Mouse (Mus musculus) thymus, adult 2 months (tissue): Measurements from ENCODE around the gene Cbx8. TPM values are rescaled to one million over a fixed set of nuclear protein-coding genes. Genes with fewer than 3 reads are reported as not detected.
A peak's percentile ranks its signal among the peaks of the same experiment; 100 is the strongest.

Source experiments
- DNase-seq: peaks from one replicate; pipeline ENCODE4 v3.0.0; 2021
- H3K27ac ChIP-seq: fragments of 200-500 bp; 2 replicates; pipeline ENCODE4 v1.5.1; 2012; ENCODE audit warnings: low read length, control low read depth; ENCODE audit not compliant: control insufficient read depth, insufficient read depth
- H3K27me3 ChIP-seq: fragments of 200-500 bp; 2 replicates; pipeline ENCODE4 v1.6.1; 2012; ENCODE audit warnings: mild to moderate bottlenecking, low read length, moderate library complexity, mixed read lengths; ENCODE audit not compliant: control insufficient read depth, insufficient read depth
- H3K36me3 ChIP-seq: fragments of 200-500 bp; 2 replicates; pipeline ENCODE4 v1.6.1; 2012; ENCODE audit warnings: mild to moderate bottlenecking, low read length, moderate library complexity; ENCODE audit not compliant: control insufficient read depth, insufficient read depth
- H3K4me1 ChIP-seq: fragments of 200-500 bp; replicated peaks from 2 replicates; pipeline ENCODE4 v1.6.1; 2012; ENCODE audit warnings: low read length; ENCODE audit not compliant: control insufficient read depth, insufficient read depth
- H3K4me3 ChIP-seq: fragments of 200-500 bp; 2 replicates; pipeline ENCODE4 v1.5.1; 2012; ENCODE audit warnings: mild to moderate bottlenecking, low read length, control low read depth, moderate library complexity; ENCODE audit not compliant: control insufficient read depth, insufficient read depth
- CTCF ChIP-seq: fragments of 200-500 bp; IDR thresholded peaks from 2 replicates; pipeline ENCODE4 v1.5.1; 2012; ENCODE audit warnings: mild to moderate bottlenecking, control low read depth, low read length, moderate library complexity, borderline replicate concordance; ENCODE audit not compliant: control insufficient read depth, poor library complexity, insufficient read depth; ENCODE audit errors: extremely low read depth
- POLR2A ChIP-seq: fragments of 200-500 bp; IDR thresholded peaks from 2 replicates; pipeline ENCODE4 v1.6.1; 2012; ENCODE audit warnings: mild to moderate bottlenecking, low read length, control low read depth, moderate library complexity; ENCODE audit not compliant: control insufficient read depth, poor library complexity, insufficient read depth; ENCODE audit errors: extremely low read depth
- WGBS: fragments of 180-500 bp; shearing (Covaris S2); methylation state at CpG from one replicate; pipeline ENCODE4 v1.1.7; 2018; 5-methylcytosine and 5-hydroxymethylcytosine counted together
- polyA plus RNA-seq: library from polyadenylated mRNA; depleted of rRNA; stranded (reverse); fragments of >200 nt; gene quantifications from 2 replicates; pipeline ENCODE4 v1.2.3, GENCODE M21; 2012; rRNA removed

The Cbx8 gene
- polyA plus RNA-seq: 8.1 and 8.2 TPM in 2 replicates

DNA sequence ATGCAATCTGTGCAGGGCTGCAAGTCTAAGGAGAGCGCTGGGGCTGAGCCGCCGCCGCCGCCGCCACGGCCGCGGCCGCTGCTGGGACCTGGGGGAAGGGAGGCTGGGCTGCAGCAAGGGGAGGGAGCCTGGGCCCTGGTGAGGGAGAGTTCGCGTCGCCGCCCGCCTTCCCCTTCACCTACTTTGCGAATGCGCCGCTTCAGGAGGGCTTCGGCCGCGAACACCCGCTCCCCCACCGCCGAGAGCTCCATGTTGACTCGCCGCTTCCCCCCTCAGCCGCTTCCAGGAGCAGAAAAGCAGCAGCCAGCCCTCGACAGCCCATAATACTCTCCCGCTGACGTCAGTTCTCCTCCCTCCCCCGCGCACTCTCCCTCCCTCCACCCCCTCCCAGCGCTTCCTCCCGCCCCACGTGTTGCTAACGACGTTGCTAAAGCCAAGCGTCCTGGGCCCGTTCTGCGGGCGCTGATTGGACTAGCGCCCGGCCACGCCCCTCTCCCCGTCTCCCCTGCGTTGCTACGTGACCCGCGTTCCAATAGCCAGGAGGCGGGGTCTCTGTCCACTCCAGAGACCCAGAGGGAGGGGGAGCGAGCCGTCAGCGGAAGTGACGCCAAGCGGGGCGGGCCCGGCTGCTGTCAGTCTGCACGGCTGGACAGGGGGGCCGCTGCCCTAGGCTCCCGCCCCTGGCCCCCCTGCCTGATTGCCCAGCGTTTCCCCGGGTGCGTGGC is at the start of gene Cbx8:
Gene Cbx8 (minus strand): TSS at position 370 of the 725 bp plus-strand sequence.
- Histone ChIP-seq H3K27me3 (peaks cover 34% of the 10 kb centered on the region; the same call in 1 of the 2 replicates), H3K4me1 (peaks cover 24% of the 10 kb centered on the region), H3K36me3 (peaks cover 7% of the 10 kb centered on the region), H3K27ac (no peak within 1 kb of the TSS), H3K4me3 (peak within 1 kb of the TSS; percentile 77)
- under 1% methylated on average over 62 of the region's 63 CpGs for WGBS
- TF ChIP-seq POLR2A (peak; percentile 83; the same call in 1 of the 2 replicates), CTCF (peak; percentile 48; the same call in 1 of the 2 replicates)
- peak; percentile 100 for DNase-seq

DNA sequence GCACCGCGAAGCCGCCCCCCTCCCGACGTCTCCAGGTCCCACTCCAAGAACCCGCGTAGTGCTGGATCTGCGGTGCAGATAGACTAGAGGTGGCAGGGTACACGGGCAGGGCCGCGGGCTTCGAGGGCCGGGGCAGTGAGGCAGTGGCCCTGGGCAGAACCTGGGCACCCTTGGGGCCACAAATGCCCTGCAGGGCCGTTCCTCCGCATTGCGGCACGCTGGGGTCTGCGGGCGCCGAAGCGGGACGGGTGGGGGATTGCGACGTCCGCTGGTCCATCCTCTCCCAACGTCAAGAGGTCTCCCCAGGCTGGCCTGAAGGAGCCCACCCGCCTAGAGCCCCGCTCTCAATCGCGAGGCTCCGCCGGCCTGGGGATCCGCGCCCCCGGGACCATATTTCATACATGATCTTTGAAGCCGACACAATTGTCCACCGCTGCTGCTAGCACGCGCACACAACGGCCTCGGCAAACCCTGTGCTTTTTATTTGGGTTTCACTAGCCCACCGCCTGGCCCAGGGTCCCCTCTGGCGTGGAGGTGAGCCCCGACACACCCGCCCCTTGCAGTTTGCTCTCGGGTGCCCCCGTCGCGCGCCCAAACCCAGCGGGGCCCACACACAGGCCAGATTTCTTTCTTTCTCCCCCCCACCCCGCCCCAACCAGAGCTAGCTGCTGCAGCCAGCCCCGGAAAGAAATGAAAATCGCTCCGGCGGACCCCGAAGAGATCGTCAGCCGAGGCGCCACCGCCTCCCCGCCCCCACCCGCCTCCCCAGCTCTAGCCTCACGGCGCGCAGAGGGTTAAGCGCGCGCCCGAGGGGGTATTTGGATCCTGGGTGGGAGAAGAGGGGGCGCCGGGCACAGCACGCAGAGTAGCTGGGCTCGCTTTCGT is 49.5 kb upstream of the Cbx8 start:
- no peak for DNase-seq
- Histone ChIP-seq H3K27ac (no peak overlapping the region), H3K4me3 (peak overlapping the region; percentile 19), H3K27me3 (peaks cover 22% of the 10 kb centered on the region), H3K4me1 (peaks cover 50% of the 10 kb centered on the region), H3K36me3 (no peaks in the 10 kb centered on the region)
- WGBS: 2% methylated on average over 75 of the region's 75 CpGs
- TF ChIP-seq POLR2A: no peak
- TF ChIP-seq CTCF: no peak

DNA sequence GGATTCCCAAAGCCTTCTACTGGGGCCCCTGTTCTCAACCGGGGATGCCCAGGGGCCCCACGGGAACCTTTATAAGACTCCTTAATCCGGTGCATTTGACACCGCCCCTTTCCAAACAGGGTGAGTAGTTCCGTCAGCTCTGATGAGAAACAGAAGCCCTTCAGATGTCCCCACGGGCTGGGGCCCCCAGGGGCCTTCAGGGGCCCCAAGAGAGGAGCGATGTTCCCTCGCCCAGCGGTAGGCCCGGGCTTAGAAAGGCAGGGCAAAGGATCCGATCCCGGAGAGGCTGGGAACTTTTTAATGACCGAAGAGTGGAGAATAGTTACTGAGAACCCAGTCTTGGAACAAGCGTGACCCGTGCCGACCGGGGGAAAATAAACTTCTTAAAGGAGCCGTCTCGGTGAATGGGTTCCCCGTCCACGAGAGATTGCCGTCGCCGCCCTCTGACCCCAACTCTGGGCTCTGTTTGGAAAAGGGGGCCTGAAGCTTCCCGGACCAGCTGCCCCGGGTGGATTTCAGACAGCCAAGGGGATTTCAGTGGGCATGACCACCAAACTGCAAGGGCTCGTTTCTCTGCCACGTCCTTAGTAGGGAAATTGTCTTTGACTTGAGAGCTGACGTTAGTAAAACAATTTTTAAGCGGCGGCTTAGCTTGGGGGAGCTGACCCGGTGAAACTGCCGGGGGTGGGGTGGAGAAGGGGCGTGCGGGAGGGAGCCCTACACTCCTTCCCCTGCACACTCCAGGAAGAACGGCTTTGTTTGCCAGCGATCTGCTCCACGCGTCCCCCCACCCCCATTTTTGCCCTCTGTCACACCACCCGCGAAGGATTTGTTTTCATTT is 48.7 kb upstream of the Cbx8 start:
- H3K27me3 ChIP-seq: peaks cover 22% of the 10 kb centered on the region
- H3K4me3 ChIP-seq: no peak overlapping the region
- no peak for DNase-seq
- TF ChIP-seq POLR2A (no peak), CTCF (no peak)
- no peak overlapping the region for H3K27ac ChIP-seq
- H3K4me1 ChIP-seq: peaks cover 50% of the 10 kb centered on the region
- H3K36me3 ChIP-seq: no peaks in the 10 kb centered on the region
- 2% methylated on average over 41 of the region's 41 CpGs for WGBS

DNA sequence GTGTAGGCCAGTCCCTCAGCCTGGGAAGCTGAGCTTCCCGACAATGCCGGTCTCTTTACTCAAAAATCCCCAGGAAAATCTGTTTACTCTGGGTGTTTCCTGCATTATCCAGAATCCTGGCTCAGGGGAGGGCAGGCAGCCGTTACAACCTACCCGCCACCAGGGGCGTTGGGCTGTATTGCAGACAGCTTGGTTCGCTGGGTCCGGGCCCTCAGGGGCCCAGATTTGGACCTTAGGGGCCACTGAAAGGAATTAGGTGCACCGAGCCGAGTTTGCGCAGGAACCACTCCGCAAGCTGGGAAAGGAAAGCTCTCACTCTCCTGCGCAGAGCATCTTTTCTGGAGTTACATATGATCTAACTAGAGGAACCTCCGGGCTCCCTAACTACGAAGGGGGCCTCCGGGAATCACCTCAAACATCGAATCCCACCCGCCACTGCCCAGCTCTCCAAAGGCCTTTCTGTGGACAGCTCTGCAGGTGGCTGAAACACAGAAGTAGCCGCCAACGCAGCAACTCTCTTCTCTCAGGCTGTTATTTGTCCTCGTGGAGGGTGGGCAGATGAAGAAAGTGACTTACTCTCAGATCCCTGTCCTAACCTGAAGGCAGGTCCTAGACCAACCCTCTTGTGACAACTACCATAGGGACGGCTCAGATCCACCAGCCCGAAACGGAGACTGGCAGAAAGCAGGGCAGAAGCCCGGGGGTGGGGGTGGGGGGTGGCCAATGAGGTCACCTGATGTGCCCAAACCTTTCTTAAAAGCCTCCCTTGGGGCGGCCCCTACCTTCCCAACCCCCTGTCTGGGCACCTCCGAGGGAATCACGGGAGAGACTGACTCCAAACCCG is 47.8 kb upstream of the Cbx8 start:
- Histone ChIP-seq H3K27me3 (peaks cover 22% of the 10 kb centered on the region), H3K4me1 (peaks cover 57% of the 10 kb centered on the region), H3K4me3 (no peak overlapping the region), H3K36me3 (no peaks in the 10 kb centered on the region), H3K27ac (no peak overlapping the region)
- WGBS: 5% methylated on average over 28 of the region's 28 CpGs
- DNase-seq: peak; percentile 29
- TF ChIP-seq POLR2A: no peak
- TF ChIP-seq CTCF: peak; percentile 53; the same call in 1 of the 2 replicates

DNA sequence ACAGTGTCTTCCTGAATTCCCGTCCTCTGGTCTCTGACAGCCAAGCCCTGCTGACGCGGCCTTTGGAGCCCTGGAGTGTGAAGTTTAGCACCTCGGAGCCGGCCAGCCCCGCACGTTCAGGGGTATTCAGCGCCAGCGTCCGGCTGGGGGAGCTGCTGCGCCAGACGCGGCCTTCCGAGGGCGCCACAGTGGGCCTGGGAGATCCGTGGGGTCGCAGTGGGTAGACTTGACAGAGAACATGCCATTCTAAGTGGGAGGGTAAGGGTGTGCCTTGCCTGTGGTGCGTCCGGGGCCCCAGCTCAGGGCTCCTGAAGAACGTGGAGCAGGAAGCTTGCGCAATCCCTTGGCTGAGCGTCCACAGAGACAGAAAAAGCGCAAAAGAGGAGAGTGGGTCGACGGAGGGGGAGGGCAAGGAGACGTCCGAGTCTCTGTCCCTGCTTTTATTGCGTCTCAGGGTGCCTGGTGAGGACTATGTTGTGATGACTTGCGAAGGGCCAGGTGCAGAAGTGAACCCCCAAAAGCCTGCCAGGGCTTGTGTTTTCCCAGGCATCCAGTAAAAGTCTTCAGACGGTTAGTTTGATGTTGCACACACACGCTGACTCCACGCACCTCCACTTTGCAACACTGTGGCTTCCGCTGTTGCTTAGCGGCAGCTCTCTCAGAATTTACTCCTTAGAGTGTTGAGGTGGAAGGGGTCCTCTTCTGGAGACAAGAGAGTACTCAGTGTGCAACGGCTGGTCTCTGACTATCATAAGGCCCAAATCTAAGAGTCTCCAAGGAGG is 46.7 kb upstream of the Cbx8 start:
- 5% methylated on average over 35 of the region's 35 CpGs for WGBS
- Histone ChIP-seq H3K27ac (no peak overlapping the region), H3K4me3 (peak overlapping the region; percentile 1; the same call in 1 of the 2 replicates), H3K36me3 (no peaks in the 10 kb centered on the region; the same call in 1 of the 2 replicates), H3K4me1 (peaks cover 67% of the 10 kb centered on the region), H3K27me3 (peaks cover 22% of the 10 kb centered on the region)
- TF ChIP-seq CTCF: no peak
- TF ChIP-seq POLR2A: no peak
- DNase-seq: peak; percentile 52
